Mouse (Mus musculus): ENCODE measurements around the gene Negr1.

- TF ChIP-seq CTCF (conservative IDR thresholded peaks at IDR 0.05; ENCODE audit: low read length) (no peak), NANOG (IDR thresholded peaks at IDR 0.05; ENCODE audit: borderline replicate concordance, low read length) (peak; percentile 73; the same call in 1 of the 2 replicates), POU5F1 (IDR thresholded peaks at IDR 0.05; ENCODE audit: borderline replicate concordance, low read length) (peak; percentile 61; the same call in 1 of the 2 replicates)
These were observed 760.2 kb downstream of the Negr1 start for GRCm38 (mm10) chr3:157321834-157322233.
